Mouse (Mus musculus): ENCODE measurements at regions not wholly inside any gene's neighbourhood (a gene's known extent, or its start where the extent isn't known, plus 50 kb on each side); places are given as distances from the start of the nearest gene placed in this dataset.

GRCm38 (mm10) chr8:44801604-44802206, 133.5 kb upstream of the Fat1 start:
- TF ChIP-seq CTCF (conservative IDR thresholded peaks at IDR 0.05; ENCODE audit: low read length) (no peak), POU5F1 (IDR thresholded peaks at IDR 0.05; ENCODE audit: borderline replicate concordance, low read length) (no peak)
